Mouse (Mus musculus): ENCODE measurements around the gene Hp1bp3. TPM values are rescaled to one million over a fixed set of nuclear protein-coding genes. Genes with fewer than 3 reads are reported as not detected.

The Hp1bp3 gene
- total and polyA plus RNA-seq, 3 experiments, result 61.9 to 78.2 (median 66.9) TPM

DNA sequence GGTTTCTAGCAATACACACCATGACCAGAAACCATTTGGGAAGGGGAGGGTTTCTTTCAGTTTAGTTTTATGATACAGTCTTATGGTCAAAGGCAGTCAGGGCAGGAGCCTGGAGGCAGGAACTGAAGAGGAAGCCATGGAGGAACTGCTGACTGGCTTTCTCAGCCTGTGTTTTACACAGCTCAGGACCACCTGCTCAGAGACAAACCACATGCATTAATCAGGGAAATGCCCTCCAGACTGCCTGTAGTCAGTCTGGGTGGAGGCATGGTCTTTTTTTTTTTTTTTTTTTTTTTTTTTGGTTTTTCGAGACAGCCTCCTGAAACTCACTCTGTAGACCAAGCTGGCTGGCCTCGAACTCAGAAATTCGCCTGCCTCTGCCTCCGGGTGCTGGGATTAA is 43.4 kb upstream of the Hp1bp3 start:
- Histone ChIP-seq H3K9me3 (replicated peaks; ENCODE audit: low read length) (no peaks in the 10 kb centered on the region), H3K9ac (ENCODE audit: insufficient read depth, low read depth) (no peak overlapping the region), H3K36me3 (replicated peaks in 1 of 2; ENCODE audit: control insufficient read depth in 1 of 2, insufficient read depth in 1 of 2, low read length in 1 of 2) (peaks cover 67 to 81% of the 10 kb centered on the region in 2 experiments), H3K4me2 (ENCODE audit: insufficient read depth, low read depth, poor library complexity, severe bottlenecking) (no peak overlapping the region), H3K4me1 (ENCODE audit: control insufficient read depth in 1 of 2, insufficient read depth in 2 of 2) (peaks cover 5 to 53% of the 10 kb centered on the region in 2 experiments; a peak in 3 of 4 replicates), H3K4me3 (replicated peaks in 1 of 3; ENCODE audit: low read depth in 2 of 3, low read length in 2 of 3, poor library complexity in 1 of 3) (no peak overlapping the region), H3K27ac (ENCODE audit: insufficient read depth, low read depth) (no peak overlapping the region), H3K27me3 (replicated peaks) (no peaks in the 10 kb centered on the region), H3K79me2 (replicated peaks; ENCODE audit: control insufficient read depth, extremely low read depth, insufficient read depth, poor library complexity, severe bottlenecking) (no peaks in the 10 kb centered on the region)
- in situ Hi-C loops (cut with MboI; ENCODE audit: low pct_ligation_motif_present, low pct_unique_long_range_greater_than_20kb, low sequenced_read_pairs), result no loop called here
- peak; percentile 70 for DNase-seq (ENCODE audit: extremely low read depth)
- peak; percentile 64; the same call in 1 of the 2 replicates for TF ChIP-seq MYC (IDR thresholded peaks at IDR 0.05; ENCODE audit: low read depth, low read length)
- no peak for TF ChIP-seq ZMIZ1 (IDR thresholded peaks at IDR 0.05; ENCODE audit: low read depth, low read length)
- TF ChIP-seq MAX (IDR thresholded peaks at IDR 0.05; ENCODE audit: low read length), result peak; percentile 48; the same call in 1 of the 2 replicates
- no peak for TF ChIP-seq NRF1 (IDR thresholded peaks at IDR 0.05; ENCODE audit: low read depth, low read length)
- TF ChIP-seq PAX5 (IDR thresholded peaks at IDR 0.05; ENCODE audit: low read length), result no peak
- no peak for TF ChIP-seq TCF12 (IDR thresholded peaks at IDR 0.05; ENCODE audit: low read depth, low read length)
- no peak for TF ChIP-seq BHLHE40 (IDR thresholded peaks at IDR 0.05; ENCODE audit: low read depth, low read length)
- TF ChIP-seq MAFK (IDR thresholded peaks at IDR 0.05; ENCODE audit: insufficient replicate concordance, low read length), result 0 out of 2 replicates have a peak, but pooled peaks have one; percentile 50
- TF ChIP-seq ZNF384 (IDR thresholded peaks at IDR 0.05; ENCODE audit: low read depth, low read length), result peak; percentile 95
- TF ChIP-seq USF2 (conservative IDR thresholded peaks at IDR 0.05; ENCODE audit: low read depth, low read length), result no peak
- TF ChIP-seq EP300 (IDR thresholded peaks at IDR 0.05; ENCODE audit: low read length), result no peak
- no peak for TF ChIP-seq IRF4 (IDR thresholded peaks at IDR 0.05; ENCODE audit: low read depth, low read length)
- TF ChIP-seq SMC3 (IDR thresholded peaks at IDR 0.05; ENCODE audit: low read depth, low read length), result no peak
- dilution Hi-C loops (cut with MboI; ENCODE audit: extremely low pct_ligation_motif_present, extremely low pct_unique_long_range_greater_than_20kb, low sequenced_read_pairs), result no loop called here

DNA sequence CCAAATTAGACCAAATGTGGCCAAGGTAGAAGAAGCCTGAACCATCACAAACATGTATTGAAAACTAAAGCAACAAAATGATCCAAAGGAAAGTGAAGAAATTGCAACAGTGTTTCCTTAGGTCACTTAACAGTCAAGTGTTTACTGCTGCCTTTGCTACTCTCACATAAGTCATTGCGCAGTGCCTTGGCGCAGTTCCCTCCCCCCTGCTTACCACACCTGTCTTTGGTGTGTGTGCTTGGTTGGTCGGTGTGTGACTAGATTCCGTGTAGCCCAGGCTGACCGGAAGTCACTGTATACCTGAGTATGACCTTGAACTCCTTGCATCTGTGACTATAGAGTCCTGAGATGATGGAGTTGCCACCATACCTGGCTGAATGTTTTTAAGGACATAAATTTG is 36.7 kb upstream of the Hp1bp3 start:
- H3K9ac ChIP-seq (ENCODE audit: insufficient read depth, low read depth), result no peak overlapping the region
- H3K79me2 ChIP-seq (replicated peaks; ENCODE audit: control insufficient read depth, extremely low read depth, insufficient read depth, poor library complexity, severe bottlenecking), result no peaks in the 10 kb centered on the region
- in situ Hi-C loops (cut with MboI; ENCODE audit: low pct_ligation_motif_present, low pct_unique_long_range_greater_than_20kb, low sequenced_read_pairs) (no loop called here), dilution Hi-C loops (cut with MboI; ENCODE audit: extremely low pct_ligation_motif_present, extremely low pct_unique_long_range_greater_than_20kb, low sequenced_read_pairs) (no loop called here)
- H3K36me3 ChIP-seq (replicated peaks in 1 of 2; ENCODE audit: control insufficient read depth in 1 of 2, insufficient read depth in 1 of 2, low read length in 1 of 2), result peaks cover 72 to 94% of the 10 kb centered on the region in 2 experiments
- H3K4me2 ChIP-seq (ENCODE audit: insufficient read depth, low read depth, poor library complexity, severe bottlenecking), result no peak overlapping the region
- no peaks in the 10 kb centered on the region for H3K27me3 ChIP-seq (replicated peaks)
- no peak overlapping the region for H3K4me3 ChIP-seq (replicated peaks in 1 of 3; ENCODE audit: low read depth in 2 of 3, low read length in 2 of 3, poor library complexity in 1 of 3)
- no peak overlapping the region for H3K27ac ChIP-seq (ENCODE audit: insufficient read depth, low read depth)
- H3K9me3 ChIP-seq (replicated peaks; ENCODE audit: low read length), result no peaks in the 10 kb centered on the region
- H3K4me1 ChIP-seq (ENCODE audit: control insufficient read depth in 1 of 2, insufficient read depth in 2 of 2), result peaks cover 0 to 3% of the 10 kb centered on the region in 2 experiments; a peak in 1 of 4 replicates
- TF ChIP-seq TCF12 (IDR thresholded peaks at IDR 0.05; ENCODE audit: low read depth, low read length) (no peak), RAD21 (IDR thresholded peaks at IDR 0.05; ENCODE audit: low read depth, low read length) (no peak), MAZ (IDR thresholded peaks at IDR 0.05; ENCODE audit: low read depth, low read length) (no peak), BHLHE40 (IDR thresholded peaks at IDR 0.05; ENCODE audit: low read depth, low read length) (no peak), ETS1 (conservative IDR thresholded peaks at IDR 0.05; ENCODE audit: low read depth, low read length) (no peak), JUND (conservative IDR thresholded peaks at IDR 0.05; ENCODE audit: low read depth, low read length) (no peak), ELF1 (IDR thresholded peaks at IDR 0.05; ENCODE audit: low read depth, low read length) (no peak), HCFC1 (IDR thresholded peaks at IDR 0.05; ENCODE audit: low read depth, low read length) (no peak), SMC3 (IDR thresholded peaks at IDR 0.05; ENCODE audit: low read depth, low read length) (no peak), JUN (IDR thresholded peaks at IDR 0.05; ENCODE audit: insufficient read depth, low read depth, low read length) (no peak), CHD1 (IDR thresholded peaks at IDR 0.05; ENCODE audit: low read depth, low read length) (no peak), SIN3A (IDR thresholded peaks at IDR 0.05; ENCODE audit: low read length) (no peak), POLR2AphosphoS2 (IDR thresholded peaks at IDR 0.05; ENCODE audit: low read depth, low read length) (no peak), CHD2 (IDR thresholded peaks at IDR 0.05; ENCODE audit: low read length) (no peak), E2F4 (IDR thresholded peaks at IDR 0.05; ENCODE audit: insufficient replicate concordance, low read depth, low read length) (no peak), USF1 (IDR thresholded peaks at IDR 0.05; ENCODE audit: low read depth, low read length) (no peak), IRF4 (IDR thresholded peaks at IDR 0.05; ENCODE audit: low read depth, low read length) (no peak), RCOR1 (conservative IDR thresholded peaks at IDR 0.05; ENCODE audit: low read depth, low read length) (no peak)
- DNase-seq (ENCODE audit: extremely low read depth), result no peak
